In genomic region chr15:77793094-77793493, GRCm38 (mm10) we compare ENCODE assay signal across 27 mouse cellular contexts. TPM values are rescaled to one million over a fixed set of nuclear protein-coding genes. Genes with fewer than 3 reads are reported as not detected.
DNase-seq lines count a peak whose midpoint lies in the region; ATAC-seq and TF ChIP-seq lines count a peak whose summit lies in the region.
"Had no signal": no experiment of that assay in that cellular context is flagged by ENCODE, and none has a peak within 500 bp of the region (broad histone marks: within the 10 kb centered on the region; RNA-seq: fewer than 3 reads in every experiment).

No protein-coding gene starts in this region.

- H3K4me3 ChIP-seq in heart, embryonic 11.5 days (ENCODE audit: low read depth, low read length) = no peak overlapping the region
- H3K4me3 ChIP-seq in left cerebral cortex, adult 2 months = no peak overlapping the region
- H3K4me3 ChIP-seq in myocyte = no peak overlapping the region
- H3K4me3 ChIP-seq in small intestine, adult 2 months (ENCODE audit: low read depth, low read length) = no peak overlapping the region
- H3K4me3 ChIP-seq in liver, postnatal 0 days (ENCODE audit: low read depth, low read length) = no peak overlapping the region
- H3K4me3 ChIP-seq: embryonic facial prominence, embryonic 10.5 days; embryonic facial prominence, embryonic 15.5 days; forebrain, embryonic 13.5 days; kidney, embryonic 15.5 days; limb, embryonic 13.5 days; liver, embryonic 12.5 days; megakaryocyte, embryonic 14.5 days; midbrain, embryonic 12.5 days had no signal

- 0 out of 2 replicates have a peak overlapping the region, but pooled peaks have one; percentile 49 for H3K9ac ChIP-seq in heart, embryonic 11.5 days (ENCODE audit: low read depth, low read length)
- H3K9ac ChIP-seq in liver, postnatal 0 days (replicated peaks) = no peak overlapping the region
- H3K9ac ChIP-seq: embryonic facial prominence, embryonic 15.5 days; forebrain, embryonic 13.5 days; hindbrain, embryonic 14.5 days; kidney, embryonic 15.5 days; liver, embryonic 12.5 days; midbrain, embryonic 12.5 days had no signal

- intact Hi-C loops in heart, postnatal 14 days (cut with DNase I) = no loop called here
- intact Hi-C loops in left cerebral cortex, adult 2 months (cut with DNase I) = no loop called here
- intact Hi-C loops in left cerebral cortex, postnatal 25 days (cut with DNase I) = no loop called here

- H3ac ChIP-seq in myocyte (ENCODE audit: control insufficient read depth, insufficient read length) = no peak overlapping the region

- no peak for TF ChIP-seq EP300 in liver, postnatal 0 days (IDR thresholded peaks at IDR 0.05; ENCODE audit: low read depth)

- no peak for ATAC-seq in heart, embryonic 11.5 days (replicated peaks; ENCODE audit: insufficient number of reproducible peaks, low FRiP score, low TSS enrichment)
- ATAC-seq in liver, postnatal 0 days = no peak
- ATAC-seq: forebrain, embryonic 13.5 days; intestine, postnatal 0 days; liver, embryonic 12.5 days; lung, postnatal 0 days had no signal

- H3K79me2 ChIP-seq in myocyte (ENCODE audit: control insufficient read depth, insufficient read depth) = peaks cover 92% of the 10 kb centered on the region

- H3K9me3 ChIP-seq in heart, embryonic 11.5 days (replicated peaks; ENCODE audit: control insufficient read depth, low read length) = no peaks in the 10 kb centered on the region
- H3K9me3 ChIP-seq in liver, postnatal 0 days (ENCODE audit: low read length) = no peaks in the 10 kb centered on the region
- H3K9me3 ChIP-seq: embryonic facial prominence, embryonic 10.5 days; embryonic facial prominence, embryonic 15.5 days; forebrain, embryonic 13.5 days; kidney, embryonic 15.5 days; limb, embryonic 13.5 days; liver, embryonic 12.5 days; megakaryocyte, embryonic 14.5 days; midbrain, embryonic 12.5 days had no signal

- TF ChIP-seq POLR2A in myocyte (IDR thresholded peaks at IDR 0.05; ENCODE audit: insufficient read length, low read depth) = peak; percentile 7
- TF ChIP-seq POLR2A in small intestine, adult 2 months (IDR thresholded peaks at IDR 0.05; ENCODE audit: low read depth, low read length) = no peak

- no peak for TF ChIP-seq CTCF in left cerebral cortex, adult 2 months (IDR thresholded peaks at IDR 0.05)
- TF ChIP-seq CTCF in small intestine, adult 2 months (IDR thresholded peaks at IDR 0.05; ENCODE audit: extremely low read depth, insufficient read length, insufficient replicate concordance, low read depth, low read length) = no peak
- TF ChIP-seq CTCF in liver, postnatal 0 days (IDR thresholded peaks at IDR 0.05; ENCODE audit: low read depth) = no peak

- DNase-seq in heart, postnatal 14 days = no peak
- DNase-seq in left cerebral cortex, adult 2 months (ENCODE audit: extremely low spot score in 1 of 2, low spot score in 2 of 2) = no peak
- DNase-seq in left cerebral cortex, postnatal 25 days (ENCODE audit: low spot score in 2 of 2) = no peak
- no peak for DNase-seq in liver, postnatal 0 days
- DNase-seq: adrenal gland, postnatal 25 days; kidney, postnatal 36 days; lung, adult 18-20 months; lung, postnatal 4 days; thymus, postnatal 4 days had no signal

- H3K27me3 ChIP-seq in heart, embryonic 11.5 days (ENCODE audit: control insufficient read depth, insufficient read depth, low read length) = no peaks in the 10 kb centered on the region
- H3K27me3 ChIP-seq in myocyte (ENCODE audit: control insufficient read depth, insufficient read depth, insufficient read length) = no peaks in the 10 kb centered on the region
- no peaks in the 10 kb centered on the region for H3K27me3 ChIP-seq in small intestine, adult 2 months (ENCODE audit: control insufficient read depth, insufficient read depth, low read length)
- no peaks in the 10 kb centered on the region for H3K27me3 ChIP-seq in liver, postnatal 0 days (ENCODE audit: insufficient read depth, low read length)
- H3K27me3 ChIP-seq: embryonic facial prominence, embryonic 15.5 days; forebrain, embryonic 13.5 days; kidney, embryonic 15.5 days; limb, embryonic 13.5 days; liver, embryonic 12.5 days; megakaryocyte, embryonic 14.5 days; midbrain, embryonic 12.5 days had no signal

- no peak overlapping the region for H3K4me2 ChIP-seq in heart, embryonic 11.5 days
- no peak overlapping the region for H3K4me2 ChIP-seq in myocyte (ENCODE audit: low read depth)
- H3K4me2 ChIP-seq in liver, postnatal 0 days (ENCODE audit: low read depth, low read length) = no peak overlapping the region
- H3K4me2 ChIP-seq: embryonic facial prominence, embryonic 15.5 days; forebrain, embryonic 13.5 days; hindbrain, embryonic 14.5 days; kidney, embryonic 15.5 days; limb, embryonic 13.5 days; liver, embryonic 12.5 days; midbrain, embryonic 12.5 days had no signal

- WGBS in heart, embryonic 11.5 days (ENCODE audit: insufficient replicate concordance) = 81% methylated on average over 4 of the region's 4 CpGs
- 30% methylated on average over 4 of the region's 4 CpGs for WGBS in small intestine, adult 2 months
- WGBS in liver, postnatal 0 days (ENCODE audit: insufficient replicate concordance) = 82% methylated on average over 4 of the region's 4 CpGs

- peaks cover 32% of the 10 kb centered on the region for H3K4me1 ChIP-seq in heart, embryonic 11.5 days (ENCODE audit: control insufficient read depth, insufficient read depth, low read length)
- H3K4me1 ChIP-seq in small intestine, adult 2 months (ENCODE audit: control insufficient read depth, insufficient read depth, insufficient read length, low read length) = peaks cover 23% of the 10 kb centered on the region
- peaks cover 8% of the 10 kb centered on the region; the same call in 1 of the 2 replicates for H3K4me1 ChIP-seq in liver, postnatal 0 days (ENCODE audit: insufficient read depth)
- H3K4me1 ChIP-seq: forebrain, embryonic 13.5 days had no signal

- peaks cover 27% of the 10 kb centered on the region for H3K36me3 ChIP-seq in heart, embryonic 11.5 days (ENCODE audit: control insufficient read depth, insufficient read depth, low read length)
- peaks cover 76% of the 10 kb centered on the region for H3K36me3 ChIP-seq in myocyte (ENCODE audit: control insufficient read depth, insufficient read depth)
- peaks cover 90% of the 10 kb centered on the region for H3K36me3 ChIP-seq in small intestine, adult 2 months (ENCODE audit: control insufficient read depth, insufficient read depth, low read length)
- peaks cover 94% of the 10 kb centered on the region for H3K36me3 ChIP-seq in liver, postnatal 0 days (replicated peaks; ENCODE audit: insufficient read depth, low read length)

- no peak overlapping the region for H3K27ac ChIP-seq in heart, embryonic 11.5 days (ENCODE audit: low read depth, low read length)
- peak overlapping the region; percentile 66 for H3K27ac ChIP-seq in left cerebral cortex, adult 2 months
- H3K27ac ChIP-seq in small intestine, adult 2 months (ENCODE audit: insufficient read depth, low read depth, low read length) = peak overlapping the region; percentile 63
- no peak overlapping the region for H3K27ac ChIP-seq in liver, postnatal 0 days (ENCODE audit: low read depth)
- H3K27ac ChIP-seq: embryonic facial prominence, embryonic 10.5 days; forebrain, embryonic 13.5 days; hindbrain, embryonic 14.5 days; liver, embryonic 12.5 days; midbrain, embryonic 12.5 days had no signal

TF ChIP-seq in myocyte, 11 proteins besides CTCF, POLR2A, EP300 and RAD21:
- no peak for TF ChIP-seq E2F4 (IDR thresholded peaks at IDR 0.05; ENCODE audit: insufficient read depth)
- peak; percentile 10 for TF ChIP-seq POLR2AphosphoS2 (IDR thresholded peaks at IDR 0.05; ENCODE audit: insufficient read length, low read depth)
- TF ChIP-seq CEBPB (IDR thresholded peaks at IDR 0.05; ENCODE audit: insufficient read depth, poor library complexity, severe bottlenecking) = no peak
- peak in 2 of 3 experiments; percentile 72 to 87 for TF ChIP-seq MYOD1 (IDR thresholded peaks at IDR 0.05; ENCODE audit: control insufficient read depth in 1 of 3, insufficient read length in 2 of 3, low read depth in 2 of 3)
- peak in 2 of 3 experiments; percentile 84 to 92 for TF ChIP-seq MYOG (IDR thresholded peaks at IDR 0.05; ENCODE audit: control insufficient read depth in 1 of 3, insufficient read depth in 1 of 3, insufficient read length in 2 of 3, low read depth in 2 of 3)
- no peak for TF ChIP-seq USF1 (IDR thresholded peaks at IDR 0.05; ENCODE audit: low read depth)
- no peak for TF ChIP-seq REST (IDR thresholded peaks at IDR 0.05; ENCODE audit: insufficient read depth, insufficient read length)
- peak; percentile 79 for TF ChIP-seq TCF3 (IDR thresholded peaks at IDR 0.05; ENCODE audit: insufficient read length, low read depth)
- peak; percentile 18 for TF ChIP-seq TCF12 (IDR thresholded peaks at IDR 0.05; ENCODE audit: insufficient read depth, poor library complexity, severe bottlenecking)
- TF ChIP-seq SRF (IDR thresholded peaks at IDR 0.05; ENCODE audit: control insufficient read depth, insufficient read length, low read depth) = no peak
- no peak for TF ChIP-seq MAX (IDR thresholded peaks at IDR 0.05; ENCODE audit: low read depth)

RNA-seq across cellular contexts. Expression of gene Apol8, which starts 36.3 kb away (rescaled TPM):
- polyA plus RNA-seq in heart, embryonic 11.5 days (2014; fragmentation: Nextera tagmentation; extraction: Ambion mirVana) = 0.67 and 0.89 TPM in 2 replicates
- not detected for total RNA-seq in heart, postnatal 14 days (2021)
- total RNA-seq in left cerebral cortex, adult 2 months (2021) = 1 to 10 TPM; 5.1 to 5.8 TPM
- 1 to 10 TPM; 2.2 to 3.3 TPM for total RNA-seq in left cerebral cortex, postnatal 25 days (2021)
- 0.38 TPM for polyA plus RNA-seq in myocyte (2012; fragmentation: generic; extraction: Trizol)
- polyA plus RNA-seq in small intestine, adult 2 months (2012; rRNA removed) = 0.10 and 0.11 TPM in 2 replicates
- 7.7 and 9.8 TPM in 2 replicates for polyA plus RNA-seq in liver, postnatal 0 days (2015; fragmentation: Nextera tagmentation; extraction: Ambion mirVana)
- total RNA-seq: adrenal gland, adult 18-20 months; adrenal gland, postnatal 25 days; heart, adult 8-10 months; midbrain, postnatal 0 days had no signal
- polyA plus RNA-seq: hindbrain, embryonic 14.5 days; intestine, postnatal 0 days; limb, embryonic 13.5 days; thymus, postnatal 0 days had no signal

RNA-seq across cellular contexts. Expression of gene Myh9, which starts 48.9 kb away (rescaled TPM):
- polyA plus RNA-seq in heart, embryonic 11.5 days (2014; fragmentation: Nextera tagmentation; extraction: Ambion mirVana) = 30.4 and 31.8 TPM in 2 replicates
- total RNA-seq in heart, postnatal 14 days (2021) = 100 to 1,000 TPM; 140 to 172 TPM
- 10 to 100 TPM; 81.2 to 91.4 TPM for total RNA-seq in left cerebral cortex, adult 2 months (2021)
- 10 to 100 TPM; 69.9 to 75.5 TPM for total RNA-seq in left cerebral cortex, postnatal 25 days (2021)
- polyA plus RNA-seq in myocyte (2012; fragmentation: generic; extraction: Trizol) = 466 TPM
- polyA plus RNA-seq in small intestine, adult 2 months (2012; rRNA removed) = 44.8 and 89.4 TPM in 2 replicates
- 17.7 and 22.4 TPM in 2 replicates for polyA plus RNA-seq in liver, postnatal 0 days (2015; fragmentation: Nextera tagmentation; extraction: Ambion mirVana)

Comparison
In these comparisons a context has a peak if more than half of its experiments do, and no peak if none do; other contexts are left out.
1. H3K27ac ChIP-seq: peak in left cerebral cortex, adult 2 months (single experiment) and small intestine, adult 2 months (single experiment); none in heart, embryonic 11.5 days (single experiment) and liver, postnatal 0 days (single experiment).